Mouse (Mus musculus): Measurements from ENCODE around the gene Kif21a.

The Kif21a gene

DNA sequence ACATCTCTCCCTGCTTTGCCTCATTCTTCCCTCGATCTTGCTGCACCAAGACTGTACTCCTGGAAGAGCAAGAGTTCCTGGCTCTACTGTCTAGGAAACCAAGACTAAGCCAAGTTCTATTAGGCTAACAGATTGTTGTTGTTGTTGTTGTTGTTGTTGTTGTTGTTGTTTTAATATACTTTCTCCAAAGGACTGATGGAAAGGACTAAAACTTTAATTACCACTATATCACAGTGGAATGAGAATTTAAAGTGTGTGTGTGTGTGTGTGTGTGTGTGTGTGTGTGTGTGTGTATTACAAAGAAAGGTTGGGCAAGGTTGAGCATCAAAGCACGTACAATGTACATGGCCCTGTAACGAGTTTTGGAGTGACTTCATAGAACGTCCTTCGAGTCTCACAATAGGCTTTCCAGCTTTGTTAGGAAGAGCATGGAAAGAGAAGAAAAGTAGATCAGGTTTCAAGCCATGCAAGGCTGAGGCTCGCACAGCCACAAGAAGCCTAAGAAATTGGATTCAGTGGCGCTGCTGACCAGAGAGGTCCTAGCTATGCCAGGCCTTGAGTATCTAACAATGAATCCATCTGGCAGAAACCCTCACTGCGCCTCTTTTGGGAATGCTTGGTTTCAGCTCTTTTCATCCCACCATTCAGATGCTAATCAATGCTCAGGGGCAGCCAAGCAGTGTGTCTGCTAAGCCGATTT lies 31.4 kb downstream of the Kif21a start:
- DNase-seq (ENCODE audit: low spot score in 2 of 2) = no peak

DNA sequence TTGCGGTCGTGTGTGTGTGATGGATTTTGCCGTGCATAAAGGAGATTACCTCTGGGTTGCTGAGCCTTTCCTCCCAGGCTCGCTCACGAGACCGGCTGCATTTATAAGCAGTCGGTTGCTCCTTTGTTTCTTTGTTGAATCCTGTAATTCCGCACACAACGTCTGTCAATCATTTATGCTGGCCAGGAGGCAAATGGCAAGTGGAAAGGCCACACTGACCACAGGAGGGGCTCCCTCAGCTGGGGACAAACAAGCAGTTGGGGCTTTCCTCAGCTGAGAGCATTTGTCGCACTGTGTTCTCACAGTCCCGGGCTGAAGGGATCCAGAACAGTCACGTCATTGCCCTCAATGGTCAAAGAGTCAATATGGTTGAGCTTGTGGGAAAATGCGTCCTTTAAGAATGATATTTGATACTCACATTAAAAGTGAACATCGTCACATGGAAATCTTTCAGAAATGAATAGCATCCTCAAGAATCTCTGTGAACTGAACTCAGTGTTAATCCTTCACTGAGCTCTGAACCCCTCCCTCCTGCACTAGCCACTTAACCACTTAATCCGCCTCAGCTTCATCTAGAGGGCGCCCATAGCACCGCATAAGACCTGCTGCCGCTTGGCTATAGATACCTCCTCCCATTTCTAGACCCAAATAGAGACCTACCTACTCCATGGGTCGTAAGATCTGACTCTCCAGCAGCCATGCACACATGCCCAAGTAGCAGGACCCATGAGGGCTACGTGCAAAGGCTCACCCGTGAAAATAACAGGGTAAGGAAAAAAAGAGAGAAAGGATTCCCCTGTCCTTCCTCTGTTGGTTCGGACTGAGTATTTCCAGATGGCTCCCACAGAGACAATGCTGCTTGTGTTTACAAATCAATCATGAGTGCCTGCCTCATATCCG lies 32.2 kb downstream of the Kif21a start:
- DNase-seq (ENCODE audit: low spot score in 2 of 2) = no peak

DNA sequence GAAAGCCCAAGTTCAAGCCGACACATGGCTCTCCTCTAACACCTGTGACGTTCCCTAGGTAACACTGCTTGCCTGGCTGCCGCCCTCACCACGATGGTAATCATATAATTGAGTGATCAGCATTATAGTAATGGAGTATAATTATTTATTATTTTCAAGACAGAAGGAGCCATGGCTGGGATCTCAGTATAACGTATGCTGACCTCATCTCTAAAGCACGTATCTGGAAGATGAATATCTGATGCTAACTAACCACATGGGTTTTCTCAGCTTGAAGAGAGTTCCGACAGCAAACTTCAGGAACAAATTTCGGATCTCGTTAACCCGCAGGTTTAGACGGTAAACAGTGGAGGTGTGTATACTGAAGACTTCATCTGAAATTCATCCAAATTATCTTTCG lies 33.4 kb downstream of the Kif21a start:
- DNase-seq (ENCODE audit: low spot score in 2 of 2) = no peak

DNA sequence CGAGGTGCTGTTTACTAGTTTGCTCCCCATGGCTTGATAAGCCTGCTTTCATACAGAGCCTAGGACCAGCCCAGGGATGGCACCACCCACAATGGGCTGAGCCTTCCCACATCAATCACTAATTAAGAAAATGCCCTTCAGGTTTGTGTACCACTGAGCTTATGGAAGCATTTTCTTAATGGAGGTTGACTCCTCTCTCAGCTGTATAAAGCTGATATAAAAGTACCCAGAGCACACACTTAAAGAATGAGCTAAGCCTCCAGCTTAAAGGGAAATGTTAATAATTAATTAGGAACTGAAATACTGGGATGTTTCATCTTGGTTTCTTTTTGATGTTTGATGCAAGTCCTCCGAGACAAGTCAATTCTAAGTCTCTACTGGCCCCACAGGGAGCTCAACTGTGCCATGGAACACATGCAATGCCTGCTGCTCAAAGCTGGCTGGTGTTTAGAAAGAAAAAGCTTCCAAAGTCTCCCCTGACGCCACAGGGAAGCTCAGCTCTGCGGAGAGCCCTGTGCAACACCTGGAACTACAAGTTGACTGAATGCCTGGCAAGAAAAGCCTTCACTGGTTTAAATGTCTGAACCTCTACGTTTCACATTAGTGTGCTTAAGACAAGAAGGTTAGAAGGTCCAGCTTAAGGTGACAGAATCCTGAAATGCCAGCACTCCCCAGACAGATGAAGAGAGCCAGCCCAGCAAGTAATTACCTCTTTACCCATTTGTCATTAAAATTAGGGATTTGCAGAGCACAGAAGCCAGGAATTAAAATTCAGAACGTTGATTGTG lies 36.8 kb downstream of the Kif21a start:
- DNase-seq (ENCODE audit: low spot score in 2 of 2) = no peak

DNA sequence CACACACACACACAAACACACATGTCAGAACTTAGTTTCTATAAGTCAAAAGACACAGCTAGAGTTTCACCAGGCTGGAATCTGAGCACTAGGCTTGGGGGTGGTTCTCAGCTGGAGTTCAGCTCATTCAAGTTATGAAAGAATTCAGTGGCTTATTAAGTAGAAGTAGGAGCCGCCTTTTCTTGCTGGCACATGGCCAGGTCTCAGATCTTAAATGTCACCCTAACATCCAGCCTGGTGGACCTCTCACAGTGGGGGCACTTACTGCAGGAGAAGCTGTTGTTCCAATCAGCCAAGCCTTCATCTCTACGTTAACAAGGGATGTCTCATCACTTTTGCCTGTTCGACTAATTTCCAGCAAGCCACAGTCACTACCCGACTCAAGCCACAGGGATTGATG lies 39.5 kb downstream of the Kif21a start:
- no peak for DNase-seq (ENCODE audit: low spot score in 2 of 2)

DNA sequence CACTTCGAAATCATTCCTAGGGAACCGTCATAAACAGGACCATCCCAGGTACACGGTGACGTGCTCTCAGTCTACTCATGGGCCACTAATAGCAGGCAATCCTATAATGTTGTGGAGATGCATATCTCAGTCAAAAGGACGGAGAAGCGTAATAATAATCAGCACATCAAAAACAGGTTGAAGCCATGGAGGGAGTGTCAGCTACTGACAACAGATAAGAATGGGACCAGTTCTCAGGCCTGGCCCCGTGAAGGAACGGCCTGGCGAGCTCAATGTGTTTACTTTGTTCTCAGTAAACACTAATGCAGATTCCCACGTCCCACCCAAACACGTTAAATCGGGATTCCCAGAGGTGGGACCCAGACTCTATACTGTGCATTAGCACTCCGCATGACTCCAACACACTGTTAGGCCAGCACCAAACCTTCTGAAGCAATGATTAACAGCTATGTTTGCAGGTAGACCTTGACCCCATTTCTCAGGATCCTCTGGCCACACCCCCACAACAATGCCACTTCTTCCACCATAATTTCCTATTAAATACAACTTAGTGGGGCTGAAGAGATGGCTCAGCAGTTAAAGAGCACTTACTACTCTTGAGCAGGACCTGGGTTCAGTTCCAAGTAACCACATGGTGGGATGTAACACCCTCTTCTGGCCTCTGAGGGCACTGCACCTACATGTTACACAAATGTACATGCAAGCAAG lies 42.5 kb downstream of the Kif21a start:
- DNase-seq (ENCODE audit: low spot score in 2 of 2) = no peak

DNA sequence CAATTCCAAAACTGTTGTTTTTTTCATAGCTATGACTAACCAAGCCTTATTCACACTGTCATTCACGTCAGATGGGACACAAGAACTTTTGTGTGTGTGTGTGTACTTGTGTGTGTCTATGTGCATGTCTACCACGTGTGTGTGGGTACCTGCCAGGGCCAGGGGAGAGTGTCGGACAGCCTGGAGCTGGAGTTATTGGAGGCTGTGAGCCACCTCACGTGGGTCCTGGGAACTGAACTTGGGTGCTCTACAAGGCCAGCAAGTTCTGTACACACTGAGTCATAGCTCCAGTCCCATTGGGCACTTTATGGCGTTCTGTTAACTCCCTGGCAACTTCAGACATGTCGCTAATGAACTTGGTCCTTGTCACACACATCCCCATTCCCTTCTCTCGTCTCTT lies 45.0 kb downstream of the Kif21a start:
- DNase-seq (ENCODE audit: low spot score in 2 of 2) = no peak

DNA sequence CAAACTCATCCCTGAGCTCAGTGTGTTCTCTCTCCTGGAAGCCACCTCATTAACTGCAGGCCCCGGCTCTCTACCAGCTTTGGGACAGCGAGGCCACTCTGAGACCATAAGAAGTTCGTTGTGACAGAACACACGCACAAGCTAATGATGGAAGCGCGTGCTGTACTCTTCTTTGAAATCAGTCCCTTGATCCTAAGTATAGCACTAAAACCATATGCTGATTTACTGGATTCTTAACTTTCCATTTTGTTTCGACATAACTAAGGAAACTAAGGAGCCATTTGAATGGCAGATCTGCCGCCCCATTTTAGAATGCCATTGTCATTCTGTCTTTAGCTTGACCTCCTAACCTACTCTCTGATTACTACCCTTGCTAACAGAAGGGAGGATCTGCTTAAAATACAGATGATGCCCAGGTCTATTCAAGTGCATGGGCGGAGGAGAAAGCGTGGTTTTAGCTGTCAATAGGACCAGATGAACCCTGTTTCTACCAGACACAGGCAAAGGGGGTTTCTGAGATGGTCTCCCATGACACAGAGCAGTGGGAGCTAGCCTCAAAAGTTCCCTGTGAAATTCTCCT lies 48.6 kb downstream of the Kif21a start:
- DNase-seq (ENCODE audit: low spot score in 2 of 2) = no peak

DNA sequence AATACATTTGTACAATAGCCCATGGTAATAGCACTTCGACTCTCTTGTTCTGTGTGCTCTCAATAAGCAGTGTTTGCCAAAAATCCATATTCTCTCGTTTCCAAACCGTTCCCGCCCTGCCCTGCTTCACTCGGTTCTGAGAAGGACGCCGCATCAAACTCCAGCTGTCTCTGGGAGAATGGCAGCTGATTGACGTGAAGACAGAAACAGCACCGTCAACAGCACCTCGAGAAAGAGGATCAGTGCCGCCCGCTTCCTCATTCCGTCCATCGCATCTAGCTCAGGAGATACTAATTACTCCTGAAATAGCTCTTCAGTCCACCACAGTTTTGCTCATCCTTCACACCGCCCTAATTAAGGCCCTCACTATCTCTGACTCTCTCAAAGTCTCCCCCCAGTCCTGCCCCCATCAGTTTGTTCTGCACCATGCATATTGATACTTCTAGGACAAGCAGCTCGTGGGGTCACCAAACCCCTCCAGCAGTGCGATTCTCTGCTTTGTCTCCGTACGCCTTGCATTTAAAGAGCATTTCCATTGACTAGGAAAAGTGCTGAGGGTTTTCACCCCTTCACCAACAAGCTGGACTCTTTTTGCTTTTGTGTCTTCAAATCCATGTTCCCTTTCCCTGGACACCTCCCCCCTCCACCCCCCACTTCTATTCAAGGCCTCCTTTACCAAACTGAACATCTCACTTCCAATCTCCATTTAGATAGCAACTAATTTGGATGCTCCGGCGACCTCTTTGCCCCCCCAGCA lies 49.3 kb downstream of the Kif21a start:
- DNase-seq (ENCODE audit: low spot score in 2 of 2) = no peak

DNA sequence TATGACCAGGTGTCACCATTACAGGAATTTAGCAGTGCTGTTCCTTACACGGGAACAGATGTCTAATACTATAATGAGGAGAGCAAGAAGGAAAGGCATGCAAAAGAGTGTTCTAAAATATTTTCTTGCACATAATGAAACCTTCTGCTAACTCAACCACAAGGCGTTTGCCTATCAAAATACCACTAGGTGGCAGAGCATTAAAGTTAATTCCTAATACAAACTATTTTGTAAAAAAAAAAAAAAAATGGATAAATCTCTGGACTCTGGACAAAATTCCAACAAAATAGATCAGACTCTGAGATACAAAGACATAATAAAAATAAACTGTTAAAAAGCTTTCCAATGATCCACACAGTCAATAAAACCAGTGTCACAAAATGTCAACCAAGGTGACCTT lies 56.9 kb downstream of the Kif21a start:
- no peak for DNase-seq (ENCODE audit: low spot score in 2 of 2)

DNA sequence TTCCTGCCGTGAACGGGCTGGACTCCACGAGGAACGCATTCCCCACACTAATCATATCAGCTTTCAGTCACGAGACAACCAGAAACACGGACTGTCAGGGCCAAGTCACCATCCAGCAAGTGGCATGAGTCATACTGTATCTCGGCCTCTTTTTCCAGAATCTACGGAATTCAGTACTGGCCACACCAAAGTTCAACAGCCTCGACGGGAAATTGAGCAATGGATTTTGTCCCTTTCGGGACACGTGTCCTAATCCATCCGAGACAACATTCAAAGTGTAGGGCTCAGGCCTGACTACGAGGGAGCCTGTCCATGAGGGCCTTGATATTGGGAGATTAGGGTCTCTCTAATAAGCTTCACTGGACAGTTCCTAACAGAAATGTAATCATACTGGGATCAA lies 57.4 kb downstream of the Kif21a start:
- no peak for DNase-seq (ENCODE audit: low spot score in 2 of 2)

DNA sequence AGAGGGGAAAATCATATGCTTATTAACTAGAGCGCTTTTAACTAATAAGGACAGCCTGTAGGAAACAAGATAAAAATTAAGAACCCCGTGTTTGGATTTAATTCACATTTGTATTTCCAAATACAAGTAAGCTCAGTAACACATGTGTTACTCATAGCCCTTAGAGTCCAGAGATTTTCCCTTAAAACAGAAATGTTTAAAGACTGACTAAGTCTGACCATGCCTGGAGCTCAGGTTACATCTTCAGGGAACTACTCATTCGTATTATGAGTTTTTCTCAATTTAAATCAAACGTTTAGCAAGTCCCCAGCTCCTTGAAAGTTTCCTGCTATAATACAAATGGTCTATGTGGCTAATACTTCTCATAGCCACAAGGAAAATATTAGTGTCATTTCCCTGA lies 57.9 kb downstream of the Kif21a start:
- DNase-seq (ENCODE audit: low spot score in 2 of 2) = no peak

DNA sequence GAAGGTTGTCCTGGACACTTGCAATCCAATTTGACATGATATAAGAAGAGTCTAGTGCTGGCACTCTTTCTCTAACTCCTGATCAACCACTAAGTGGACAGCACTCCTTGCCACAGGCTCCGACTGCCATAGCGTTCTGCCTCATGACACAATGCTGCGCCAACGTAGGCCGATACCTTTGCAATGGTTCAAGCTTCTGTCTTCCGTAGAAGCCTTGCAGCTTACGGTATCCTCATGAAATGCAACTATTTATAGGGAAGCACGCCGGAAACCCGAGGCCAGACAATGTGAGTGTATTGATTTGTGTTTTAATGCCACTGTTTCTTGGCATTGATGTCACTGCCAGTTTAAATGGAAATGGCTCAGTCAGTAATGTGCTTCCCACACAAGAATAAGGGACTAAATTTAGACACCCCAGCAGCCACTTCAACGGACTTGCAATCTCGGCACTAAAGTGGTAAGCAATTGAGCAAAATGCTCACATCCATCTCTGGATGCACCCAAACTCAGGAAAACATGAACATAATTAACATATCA lies 62.0 kb downstream of the Kif21a start:
- no peak for DNase-seq (ENCODE audit: low spot score in 2 of 2)

DNA sequence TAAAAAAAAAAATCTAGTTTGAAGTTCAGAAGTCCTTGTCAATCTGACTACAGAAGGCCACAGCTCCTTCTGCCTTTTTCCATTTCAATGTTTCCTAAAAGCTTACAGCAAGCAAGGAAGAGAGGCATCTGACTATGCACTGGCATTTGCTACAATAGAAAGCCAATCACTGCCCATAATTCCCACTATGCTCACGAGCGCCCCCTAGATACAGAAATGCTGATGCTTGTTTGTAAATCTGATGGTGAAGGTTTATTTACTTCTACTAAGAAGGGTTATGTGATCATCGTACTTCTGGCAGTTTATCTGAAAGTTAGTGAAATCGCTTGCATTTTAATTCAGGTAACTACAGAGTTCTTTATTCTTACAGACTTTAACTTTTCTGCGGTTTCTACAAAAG lies 73.8 kb downstream of the Kif21a start:
- DNase-seq (ENCODE audit: low spot score in 2 of 2) = no peak

DNA sequence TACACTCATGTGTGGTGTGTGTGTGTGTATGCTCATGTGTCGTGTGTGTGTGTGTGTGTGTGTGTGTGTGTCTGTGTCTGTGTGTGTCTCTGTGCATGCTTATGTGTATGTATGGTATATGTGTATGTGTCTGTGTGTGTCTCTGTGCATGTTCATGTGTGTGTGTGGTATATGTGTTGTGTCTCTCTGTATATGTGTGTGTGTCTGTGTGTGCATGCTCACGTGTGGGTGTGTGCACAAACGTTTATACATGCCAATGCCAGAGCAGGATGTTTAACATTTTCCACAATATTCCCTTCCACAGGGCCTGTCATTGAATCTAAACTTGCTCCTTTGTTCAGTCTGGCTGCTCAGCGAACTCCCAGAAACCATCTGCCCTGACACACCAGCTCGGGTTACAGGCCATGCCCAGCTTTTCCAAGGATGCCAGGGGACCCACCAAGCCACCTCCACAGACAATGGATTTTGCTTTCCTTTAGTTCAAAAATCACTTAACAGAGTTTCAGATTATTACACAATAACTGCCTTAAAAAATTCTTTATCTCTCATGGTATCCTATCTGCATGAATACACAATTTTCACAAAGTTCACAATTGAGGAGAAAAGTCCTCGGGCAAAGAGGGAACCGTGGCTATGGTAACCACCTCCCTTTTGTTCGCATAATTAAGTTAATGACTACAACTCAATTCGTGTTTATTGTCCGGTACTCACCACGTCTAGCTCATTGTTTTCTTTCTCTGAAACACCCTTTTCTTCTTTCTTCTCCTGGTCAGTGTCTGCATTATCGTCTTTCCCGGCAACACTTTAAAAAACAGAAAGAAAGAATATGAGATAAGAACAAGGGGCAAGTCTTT lies 77.6 kb downstream of the Kif21a start:
- no peak for DNase-seq (ENCODE audit: low spot score in 2 of 2)

DNA sequence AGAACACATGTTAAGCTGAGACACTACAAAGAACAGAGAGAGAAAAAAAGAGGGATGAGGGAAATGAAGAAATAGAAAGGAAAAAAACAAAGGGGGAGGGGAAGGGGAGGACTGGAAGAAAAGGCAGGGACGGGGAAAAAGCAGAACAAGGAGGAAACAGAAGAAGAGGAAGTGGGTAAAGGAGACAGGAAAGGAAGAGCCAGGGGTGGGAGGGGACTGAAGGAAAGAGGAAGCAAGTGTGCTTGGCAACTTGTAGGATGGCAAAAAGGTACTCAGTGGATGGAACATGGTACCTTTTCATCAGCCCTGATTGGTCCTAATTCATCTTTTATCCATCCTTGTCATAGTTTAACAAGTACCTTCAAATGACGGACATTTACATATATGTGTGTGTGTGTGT lies 86.4 kb downstream of the Kif21a start:
- no peak for DNase-seq (ENCODE audit: low spot score in 2 of 2)

DNA sequence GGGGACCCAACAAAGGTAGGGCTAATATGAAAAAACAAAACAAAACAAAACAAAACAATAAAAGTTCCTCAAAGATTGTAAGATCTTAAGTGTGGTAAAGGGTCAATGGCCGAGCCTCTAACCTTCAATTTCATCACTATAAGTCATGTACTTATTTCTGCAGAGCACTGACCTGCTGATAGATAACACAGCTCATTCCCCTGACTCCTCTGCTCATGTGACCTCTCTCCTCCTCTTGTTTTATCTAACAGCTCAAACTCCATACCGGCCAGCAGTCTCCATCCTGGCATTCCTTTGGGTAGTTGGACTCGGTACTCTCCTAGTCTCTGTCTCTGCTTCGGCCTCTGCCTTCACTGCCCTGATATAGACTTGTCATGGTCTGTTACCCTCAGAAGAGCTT lies 87.2 kb downstream of the Kif21a start:
- no peak for DNase-seq (ENCODE audit: low spot score in 2 of 2)

DNA sequence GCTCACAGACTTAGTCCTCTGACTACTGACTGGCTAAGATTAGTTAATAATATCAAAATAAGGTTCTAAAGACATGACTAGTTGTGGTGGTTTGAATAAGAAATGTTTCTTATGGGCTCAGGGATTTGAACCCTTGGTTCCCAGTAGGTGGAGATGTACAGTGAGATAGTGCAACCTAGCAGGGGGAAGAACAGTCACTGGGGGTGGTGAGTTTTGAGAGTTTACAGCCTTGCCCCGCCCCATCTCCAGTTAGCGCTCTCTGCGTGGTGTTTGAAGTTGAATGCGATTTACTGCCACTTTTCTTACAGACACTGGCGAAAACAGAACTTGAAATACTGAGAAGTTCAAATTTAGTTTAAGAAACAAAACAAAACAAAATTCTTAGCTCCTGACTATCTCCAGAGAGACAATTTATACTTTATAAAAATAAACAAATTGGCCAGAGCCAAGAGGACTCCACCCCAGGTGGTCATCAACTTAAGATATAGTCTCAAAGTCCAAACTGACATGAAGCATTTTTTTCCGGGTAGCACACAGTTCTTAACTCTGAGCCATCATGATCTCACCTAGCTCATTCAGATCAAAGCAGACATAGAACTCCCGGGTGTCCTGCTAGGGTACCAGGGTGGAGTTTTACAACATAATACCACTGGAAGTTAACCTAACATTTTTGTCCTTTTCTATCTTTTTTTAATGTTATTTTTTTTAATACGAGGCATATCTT lies 88.8 kb downstream of the Kif21a start:
- no peak for DNase-seq (ENCODE audit: low spot score in 2 of 2)

DNA sequence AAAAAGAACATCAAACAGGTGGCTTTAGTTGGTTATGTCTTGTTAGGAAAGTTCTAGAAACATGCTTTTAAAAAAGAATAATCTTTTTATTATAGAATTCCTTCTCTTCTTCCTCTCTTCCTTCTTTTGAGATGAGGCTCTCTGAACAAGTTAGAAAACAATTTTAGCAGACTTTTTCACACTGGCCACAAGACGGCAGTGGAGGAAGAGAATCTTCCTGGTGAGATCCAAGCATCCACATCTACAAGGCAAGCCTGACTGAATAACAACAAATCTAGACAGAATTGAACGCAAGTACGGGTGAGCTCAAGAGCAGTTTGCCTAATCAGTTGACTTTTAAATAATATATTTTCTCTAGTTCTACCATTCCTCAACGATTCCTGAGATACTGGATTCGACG lies 98.4 kb downstream of the Kif21a start:
- DNase-seq (ENCODE audit: low spot score in 2 of 2) = no peak
